Mouse (Mus musculus) brown adipose tissue, adult 24 weeks (tissue): ENCODE measurements at regions not wholly inside any gene's neighbourhood (a gene's known extent, or its start where the extent isn't known, plus 50 kb on each side); places are given as distances from the start of the nearest gene placed in this dataset.

Experiments
- H3K27ac ChIP-seq: fragments of 200-500 bp; replicated peaks from 2 replicates; pipeline ENCODE4 v1.5.1; 2012; ENCODE audit warnings: low read depth, mild to moderate bottlenecking, low read length
- H3K4me1 ChIP-seq: fragments of 200-500 bp; 2 replicates; pipeline ENCODE4 v1.6.1; 2012; ENCODE audit warnings: low read length, mixed read lengths; ENCODE audit not compliant: control insufficient read depth, insufficient read depth, insufficient read length
- H3K4me3 ChIP-seq: fragments of 200-500 bp; 2 replicates; pipeline ENCODE4 v1.5.1; 2012; ENCODE audit warnings: low read depth, mild to moderate bottlenecking, low read length, moderate library complexity; ENCODE audit not compliant: insufficient read depth

- Histone ChIP-seq H3K27ac (no peak overlapping the region), H3K4me1 (peaks cover 8% of the 10 kb centered on the region; the same call in 1 of the 2 replicates), H3K4me3 (no peak overlapping the region)
Measured at GRCm38 (mm10) chr15:62392839-62393238, 1452.1 kb downstream of the Gsdmc2 start.

DNA sequence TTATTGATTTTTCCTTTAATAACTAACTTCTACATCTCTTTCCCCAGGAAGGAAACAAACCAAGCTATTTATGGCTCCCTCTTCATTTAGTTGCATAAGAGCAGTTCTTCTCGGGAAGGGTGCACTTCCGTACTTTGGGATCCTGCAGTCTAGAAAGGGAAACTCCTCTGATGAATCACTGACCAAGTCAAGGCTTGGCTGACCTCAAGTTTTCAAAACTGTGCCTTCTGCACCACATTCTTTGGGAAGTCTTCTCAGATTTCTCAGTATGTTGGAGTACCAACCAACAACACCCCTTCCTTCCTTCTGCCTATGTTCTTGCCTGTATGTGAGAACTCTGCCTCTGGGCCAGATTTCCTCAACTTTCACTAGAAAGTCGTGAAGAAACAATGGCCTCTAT lies 1452.6 kb downstream of the Gsdmc2 start:
- H3K27ac ChIP-seq, result peak overlapping the region; percentile 7; the same call in 1 of the 2 replicates
- H3K4me3 ChIP-seq, result no peak overlapping the region
- H3K4me1 ChIP-seq, result peaks cover 8% of the 10 kb centered on the region; the same call in 1 of the 2 replicates

DNA sequence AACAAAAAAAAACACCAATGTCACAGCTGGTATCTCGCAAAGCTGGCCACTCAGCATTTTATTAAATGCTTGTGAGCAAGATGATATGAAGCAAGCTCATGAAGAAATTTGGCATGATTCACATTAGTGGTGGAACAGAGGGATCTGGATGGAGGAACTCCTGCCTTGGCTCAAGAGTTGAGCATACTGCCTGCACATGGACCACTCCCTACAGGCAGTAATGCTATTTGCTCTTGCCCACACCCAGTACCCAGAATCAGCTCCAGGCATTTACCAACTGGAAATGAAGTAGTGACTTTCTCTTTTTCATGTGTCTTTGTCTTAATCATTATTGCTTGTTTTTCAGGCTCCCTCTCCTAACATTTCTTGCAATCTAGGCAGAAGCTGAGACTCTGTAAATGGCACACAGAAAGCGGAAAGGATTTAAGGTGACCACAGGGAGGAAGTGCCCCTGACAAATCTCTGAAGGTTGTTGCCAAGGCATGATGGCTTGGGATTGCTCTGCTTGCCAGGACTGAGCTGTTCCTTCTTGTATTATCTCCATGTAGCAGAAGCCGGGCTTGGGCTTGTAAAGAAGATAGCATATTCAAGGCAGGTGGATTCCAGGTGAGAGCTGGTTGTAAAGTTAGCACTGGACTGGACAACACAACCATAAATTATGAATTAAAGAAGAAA lies 1455.4 kb downstream of the Gsdmc2 start:
- no peak overlapping the region for H3K4me3 ChIP-seq
- H3K27ac ChIP-seq, result no peak overlapping the region
- peaks cover 8% of the 10 kb centered on the region; the same call in 1 of the 2 replicates for H3K4me1 ChIP-seq

DNA sequence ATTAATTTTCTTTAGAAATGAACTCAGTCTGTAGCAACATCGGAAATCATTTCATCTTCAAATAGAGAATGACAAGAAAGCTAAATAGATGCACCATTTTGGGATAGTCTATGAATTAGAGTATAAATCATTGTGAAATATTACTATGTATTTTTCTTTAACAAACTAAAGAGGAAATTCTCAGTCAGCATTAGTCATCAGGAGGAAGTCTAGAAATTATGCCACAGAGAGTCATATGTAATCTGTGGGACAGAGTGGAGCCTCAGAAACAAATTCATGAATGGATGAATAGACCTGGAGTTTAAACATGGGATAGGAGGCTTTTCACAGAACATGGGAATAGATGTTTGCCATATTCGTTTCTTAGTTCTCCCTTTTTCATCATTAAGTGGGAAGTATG lies 1459.4 kb upstream of the A1bg start:
- H3K27ac ChIP-seq, result no peak overlapping the region
- no peaks in the 10 kb centered on the region for H3K4me1 ChIP-seq
- H3K4me3 ChIP-seq, result no peak overlapping the region

DNA sequence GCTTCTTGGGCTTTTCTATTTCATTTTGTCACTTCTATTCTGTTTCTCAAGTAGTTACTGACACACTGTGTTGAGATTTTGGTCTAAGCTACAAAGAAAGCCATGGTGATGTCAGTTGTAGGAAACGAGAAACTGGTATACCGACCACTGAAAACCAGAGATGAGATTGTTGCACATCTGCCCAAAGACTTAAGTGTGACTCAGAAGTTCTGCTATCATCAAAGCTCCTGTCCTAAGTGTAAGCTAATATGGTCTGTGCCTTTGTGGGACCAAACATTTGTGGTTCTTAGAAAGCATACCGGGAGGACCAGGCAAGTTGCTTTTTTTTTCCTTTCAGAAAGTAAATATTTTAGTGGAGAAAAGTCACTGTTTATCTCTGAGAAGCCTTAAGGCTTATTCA lies 1451.8 kb upstream of the A1bg start:
- H3K27ac ChIP-seq, result no peak overlapping the region
- H3K4me1 ChIP-seq, result no peaks in the 10 kb centered on the region
- H3K4me3 ChIP-seq, result no peak overlapping the region

GRCm38 (mm10) chr15:62361171-62361570 lies 1438.4 kb upstream of the A1bg start:
- H3K4me1 ChIP-seq, result no peaks in the 10 kb centered on the region
- H3K27ac ChIP-seq, result no peak overlapping the region
- no peak overlapping the region for H3K4me3 ChIP-seq

DNA sequence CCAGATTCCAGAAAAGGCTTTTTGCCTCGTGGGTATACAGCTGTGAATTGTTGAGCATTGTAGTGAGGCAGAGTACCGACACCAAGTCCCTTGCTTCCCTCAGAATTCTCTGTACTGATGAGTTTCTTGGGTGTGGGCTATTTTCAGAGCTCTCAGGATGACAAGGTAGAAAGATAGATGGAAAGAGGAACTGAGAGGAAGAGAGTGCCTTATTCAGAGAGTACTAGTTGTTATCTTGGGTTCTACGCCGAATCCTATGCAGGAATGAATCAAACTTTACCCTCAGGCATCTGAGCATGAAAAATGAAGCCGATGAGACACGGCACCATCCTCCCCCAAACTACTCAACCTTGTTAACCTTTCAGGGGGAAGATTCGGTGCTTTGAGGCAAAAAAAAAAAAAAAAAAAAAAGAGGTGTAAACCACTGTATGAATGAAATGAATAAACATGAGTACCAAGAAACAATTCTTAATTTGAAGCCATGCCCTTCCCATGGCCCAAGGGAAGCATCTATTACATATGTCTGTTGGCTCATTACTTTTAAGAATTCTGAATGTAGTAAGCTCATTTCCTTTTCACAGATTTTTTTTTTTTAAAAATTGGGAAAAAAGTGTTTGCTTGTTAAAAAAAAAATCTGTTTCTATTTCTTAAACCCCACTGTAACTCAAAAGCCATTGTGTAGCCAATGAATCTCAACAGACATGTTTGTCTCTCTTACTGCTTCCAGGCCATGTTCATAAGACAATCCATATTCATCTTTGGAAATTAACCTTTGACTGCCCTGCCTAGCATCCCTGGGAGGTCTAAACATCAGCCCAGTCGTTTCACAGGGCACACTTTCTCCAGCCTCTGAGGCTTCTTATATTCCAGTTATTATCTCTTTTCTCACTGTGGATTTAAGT lies 1435.8 kb upstream of the A1bg start:
- H3K4me1 ChIP-seq, result no peaks in the 10 kb centered on the region
- H3K27ac ChIP-seq, result no peak overlapping the region
- no peak overlapping the region for H3K4me3 ChIP-seq

DNA sequence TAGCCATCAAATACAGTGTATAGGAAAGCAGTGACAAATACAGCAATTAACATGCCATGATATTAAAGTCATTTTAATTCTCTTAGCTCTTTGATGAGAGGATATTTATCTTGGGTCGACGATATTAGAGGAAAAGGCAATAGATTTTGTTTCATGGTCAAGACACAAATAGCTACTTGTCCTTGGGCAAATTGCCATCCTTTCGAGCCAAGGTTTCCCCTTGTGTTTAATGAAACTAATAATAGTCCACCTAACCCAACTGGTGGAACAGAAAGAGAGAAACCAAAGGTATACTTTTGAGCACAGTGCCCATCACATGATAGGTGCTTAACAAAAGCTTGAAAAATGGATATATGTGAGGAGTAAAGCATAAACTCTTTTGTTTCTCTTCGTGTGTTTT lies 1431.0 kb upstream of the A1bg start:
- H3K4me3 ChIP-seq, result no peak overlapping the region
- H3K4me1 ChIP-seq, result peaks cover 2% of the 10 kb centered on the region; the same call in 1 of the 2 replicates
- H3K27ac ChIP-seq, result no peak overlapping the region

DNA sequence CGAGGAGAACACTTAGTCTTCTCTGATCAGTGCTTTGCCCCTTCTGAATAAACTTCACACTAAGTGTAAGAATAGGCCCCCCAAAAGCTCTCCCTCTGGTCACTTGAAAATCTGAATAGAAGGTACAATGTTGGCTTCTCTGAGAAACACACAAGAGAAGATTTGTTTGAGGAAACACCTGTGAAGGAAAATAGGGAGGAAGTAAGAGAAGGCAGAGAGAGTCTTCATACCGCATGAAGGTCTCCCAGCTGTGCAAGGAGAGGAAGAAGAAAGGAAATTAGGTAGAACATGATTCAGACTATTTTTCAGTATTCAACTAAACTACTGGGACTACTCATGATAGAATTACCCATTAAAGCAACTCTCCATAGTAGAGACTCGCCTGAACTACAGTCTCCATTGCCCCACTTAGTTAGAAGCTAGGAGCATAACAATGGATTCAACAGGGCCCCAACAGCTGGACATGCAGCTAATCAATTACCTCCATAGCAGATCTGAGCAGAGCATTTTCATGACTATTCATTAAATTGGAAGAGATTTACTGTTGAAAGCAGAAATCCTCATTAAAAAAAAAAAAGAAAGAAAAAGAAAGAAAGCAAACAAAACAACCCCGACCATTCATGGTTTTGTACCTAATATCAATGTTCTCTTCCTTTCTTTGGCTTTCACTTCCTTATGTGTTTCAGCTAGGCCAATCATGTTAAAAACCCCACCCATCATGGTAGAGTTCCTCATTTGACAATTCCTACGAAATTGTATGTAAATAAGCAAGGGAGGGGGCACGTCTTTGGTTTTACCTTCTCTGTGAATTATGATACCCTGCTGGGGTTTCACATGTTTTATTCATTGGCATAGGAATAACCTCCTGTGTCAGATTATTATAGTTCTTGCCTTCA lies 1428.3 kb upstream of the A1bg start:
- no peak overlapping the region for H3K27ac ChIP-seq
- H3K4me3 ChIP-seq, result no peak overlapping the region
- peaks cover 4% of the 10 kb centered on the region for H3K4me1 ChIP-seq

- H3K27ac ChIP-seq, result no peak overlapping the region
- no peak overlapping the region for H3K4me3 ChIP-seq
- peaks cover 4% of the 10 kb centered on the region for H3K4me1 ChIP-seq
Measured at GRCm38 (mm10) chr15:62349981-62350380, 1427.2 kb upstream of the A1bg start.

- Histone ChIP-seq H3K4me3 (no peak overlapping the region), H3K4me1 (peaks cover 4% of the 10 kb centered on the region), H3K27ac (no peak overlapping the region)
Measured at GRCm38 (mm10) chr15:62348956-62349355, 1426.1 kb upstream of the A1bg start.

GRCm38 (mm10) chr15:62347697-62348096 lies 1424.9 kb upstream of the A1bg start:
- Histone ChIP-seq H3K27ac (no peak overlapping the region), H3K4me3 (no peak overlapping the region), H3K4me1 (peaks cover 2% of the 10 kb centered on the region; the same call in 1 of the 2 replicates)

GRCm38 (mm10) chr15:62345893-62346292 lies 1423.1 kb upstream of the A1bg start:
- Histone ChIP-seq H3K4me1 (peaks cover 2% of the 10 kb centered on the region; the same call in 1 of the 2 replicates), H3K27ac (0 out of 2 replicates have a peak overlapping the region, but pooled peaks have one; percentile 43), H3K4me3 (no peak overlapping the region)

DNA sequence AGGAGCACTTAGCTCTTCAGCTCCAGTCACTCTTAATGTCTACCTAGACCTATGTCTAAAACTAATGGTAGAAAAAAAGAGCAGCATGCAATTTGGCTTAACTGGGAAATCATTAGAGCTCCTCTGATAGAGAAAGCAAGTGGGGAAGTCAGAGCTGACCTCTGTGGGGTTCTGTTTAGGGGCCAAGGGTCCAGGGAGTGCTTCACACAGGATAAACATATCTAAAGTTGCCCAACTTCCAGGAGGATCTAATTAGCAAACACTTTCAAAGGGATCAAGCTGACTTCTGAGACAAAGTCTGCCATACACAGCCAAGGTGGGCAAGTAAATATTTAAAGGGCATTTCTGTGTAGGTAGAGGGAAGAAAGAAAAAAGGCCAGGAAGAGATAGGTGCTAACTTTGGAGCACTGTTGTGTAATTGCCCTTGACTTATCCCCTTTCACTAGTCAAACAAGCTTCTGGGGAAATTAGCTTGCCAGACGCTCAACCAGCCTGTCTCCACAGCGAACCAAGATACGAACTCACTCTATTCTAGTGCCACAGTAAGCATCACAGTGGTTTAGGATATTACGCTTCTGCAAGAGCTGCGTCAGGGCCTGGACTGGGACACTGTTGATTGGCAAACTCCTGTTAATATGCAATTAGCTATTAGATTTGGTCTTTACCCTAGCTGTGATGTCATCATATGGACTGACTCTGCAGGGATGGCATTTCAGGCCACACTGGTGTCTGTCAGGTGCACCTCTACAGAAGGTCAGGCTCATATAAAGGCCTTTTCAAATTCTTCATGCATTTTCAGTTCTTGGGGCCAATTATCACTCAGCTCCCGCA lies 1413.9 kb upstream of the A1bg start:
- Histone ChIP-seq H3K27ac (no peak overlapping the region), H3K4me1 (no peaks in the 10 kb centered on the region), H3K4me3 (no peak overlapping the region)
